Mouse (Mus musculus) erythroblast, embryonic 14.5 days (primary cell): ENCODE results near the gene Pi4k2a. TPM values are rescaled to one million over a fixed set of nuclear protein-coding genes. Genes with fewer than 3 reads are reported as not detected.

ENCODE experiments used
- H3K27me3 ChIP-seq: 2 replicates; pipeline ENCODE4 v1.6.1; 2012; ENCODE audit warnings: inconsistent platforms; ENCODE audit not compliant: control insufficient read depth
- H3K36me3 ChIP-seq: 2 replicates; pipeline ENCODE4 v1.6.1; 2012; ENCODE audit warnings: mild to moderate bottlenecking, inconsistent platforms; ENCODE audit not compliant: control insufficient read depth
- H3K4me1 ChIP-seq: 2 replicates; pipeline ENCODE4 v1.6.1; 2012; ENCODE audit warnings: inconsistent platforms; ENCODE audit not compliant: control insufficient read depth
- H3K4me3 ChIP-seq: replicated peaks from 2 replicates; pipeline ENCODE3; 2012; ENCODE audit warnings: moderate library complexity, mild to moderate bottlenecking, inconsistent platforms
- H3K9me3 ChIP-seq: 2 replicates; pipeline ENCODE4 v1.6.1; 2012; ENCODE audit warnings: low read length, inconsistent platforms, mixed read lengths; ENCODE audit not compliant: control insufficient read depth
- GATA1 ChIP-seq: IDR thresholded peaks from 2 replicates; pipeline ENCODE4 v1.6.1; 2012; ENCODE audit warnings: low read length, inconsistent platforms, mixed read lengths
- TAL1 ChIP-seq: IDR thresholded peaks from 3 replicates; pipeline ENCODE4 v1.6.1; 2012; ENCODE audit warnings: low read length, inconsistent platforms, mixed read lengths
- polyA plus RNA-seq: library from polyadenylated mRNA; stranded (reverse); fragments of >175 nt; gene quantifications from 2 replicates; pipeline ENCODE4 v1.2.3, GENCODE M21; 2012

Pi4k2a gene
- polyA plus RNA-seq, result 1.7 and 1.8 TPM in 2 replicates

- Histone ChIP-seq H3K9me3 (peaks cover 2% of the 10 kb centered on the region; the same call in 1 of the 2 replicates), H3K4me1 (peaks cover 44% of the 10 kb centered on the region)
These were observed at the start of gene Pi4k2a for GRCm38 (mm10) chr19:42089748-42090595. Gene Pi4k2a (plus strand): TSS chr19:42090470.

GRCm38 (mm10) chr19:42043988-42044387 is 46.3 kb upstream of the Pi4k2a start:
- Histone ChIP-seq H3K36me3 (no peaks in the 10 kb centered on the region), H3K27me3 (peaks cover 7% of the 10 kb centered on the region; the same call in 1 of the 2 replicates), H3K4me1 (peaks cover 4% of the 10 kb centered on the region), H3K9me3 (no peaks in the 10 kb centered on the region), H3K4me3 (no peak overlapping the region)
- TF ChIP-seq GATA1, result no peak
- TF ChIP-seq TAL1, result no peak

More at GRCm38 (mm10) chr19:42089748-42090595, at the start of gene Pi4k2a:
- H3K4me3 ChIP-seq, result peak within 1 kb of the TSS; percentile 95
- no peaks in the 10 kb centered on the region for H3K27me3 ChIP-seq
- peaks cover 13% of the 10 kb centered on the region for H3K36me3 ChIP-seq
- TF ChIP-seq TAL1 (no peak), GATA1 (0 out of 2 replicates have a peak, but pooled peaks have one; percentile 9)

GRCm38 (mm10) chr19:42045269-42046102 is 44.8 kb upstream of the Pi4k2a start, which contains the start of gene Hoga1:
Gene Hoga1 (plus strand): TSS chr19:42045610.
- Histone ChIP-seq H3K27me3 (peaks cover 4% of the 10 kb centered on the region; the same call in 1 of the 2 replicates), H3K4me1 (peaks cover 4% of the 10 kb centered on the region), H3K36me3 (no peaks in the 10 kb centered on the region), H3K9me3 (no peaks in the 10 kb centered on the region), H3K4me3 (peak within 1 kb of the TSS; percentile 28)
- TF ChIP-seq GATA1 (no peak), TAL1 (no peak)

DNA sequence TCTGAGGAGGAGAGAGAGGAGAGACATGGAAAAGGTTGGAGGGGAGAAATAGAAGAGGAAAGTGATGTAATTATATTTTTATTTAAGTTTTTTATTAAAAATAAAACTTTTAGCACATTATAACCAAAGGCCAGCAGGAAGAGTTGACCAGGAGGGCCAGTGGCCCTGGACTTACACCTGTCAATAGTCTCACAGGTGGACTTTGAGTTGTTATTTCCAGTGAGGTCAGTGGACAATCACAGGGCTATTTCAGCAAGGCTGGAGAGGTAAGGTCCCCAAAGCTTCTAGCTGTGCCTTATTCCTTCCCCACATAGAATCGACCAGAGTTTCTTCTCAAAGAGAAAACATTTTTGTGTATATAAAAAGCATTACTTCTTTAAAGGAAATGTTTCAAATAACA is 40.0 kb upstream of the Pi4k2a start:
- Histone ChIP-seq H3K27me3 (peaks cover 4% of the 10 kb centered on the region; the same call in 1 of the 2 replicates), H3K9me3 (no peaks in the 10 kb centered on the region), H3K4me1 (peaks cover 3% of the 10 kb centered on the region), H3K4me3 (no peak overlapping the region), H3K36me3 (no peaks in the 10 kb centered on the region; the same call in 1 of the 2 replicates)
- TF ChIP-seq GATA1 (no peak), TAL1 (no peak)

GRCm38 (mm10) chr19:42051351-42051750 is 38.9 kb upstream of the Pi4k2a start:
- TF ChIP-seq TAL1 (no peak), GATA1 (no peak)
- H3K4me3 ChIP-seq, result no peak overlapping the region
- H3K36me3 ChIP-seq, result no peaks in the 10 kb centered on the region; the same call in 1 of the 2 replicates
- 0 out of 2 replicates have a peak, but pooled peaks cover 1% of the 10 kb centered on the region for H3K27me3 ChIP-seq
- H3K4me1 ChIP-seq, result no peaks in the 10 kb centered on the region
- H3K9me3 ChIP-seq, result no peaks in the 10 kb centered on the region

DNA sequence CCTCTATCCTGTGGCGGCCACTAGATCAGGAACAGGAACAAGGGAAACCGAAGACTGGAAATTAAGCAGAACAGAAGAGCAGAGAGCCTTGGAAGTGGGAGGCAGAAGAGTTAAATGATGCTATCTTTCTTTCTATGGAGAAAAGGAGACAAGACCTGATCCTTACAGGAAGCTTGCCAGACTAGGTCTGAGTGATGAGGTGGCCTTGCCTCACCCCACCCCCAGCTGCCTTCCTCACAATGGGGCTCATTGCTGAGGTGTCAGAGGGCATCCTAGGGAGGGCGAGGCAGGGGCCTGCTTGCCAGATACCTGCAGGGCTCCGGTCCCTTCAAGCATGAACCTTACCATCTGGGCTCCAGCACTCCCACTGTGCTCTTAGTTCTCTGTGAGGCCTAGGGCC is 38.3 kb upstream of the Pi4k2a start, which contains the start of gene 4933411K16Rik:
4933411K16Rik (plus strand) TSS at position 301 of the 400 bp plus-strand sequence.
- Histone ChIP-seq H3K36me3 (no peaks in the 10 kb centered on the region; the same call in 1 of the 2 replicates), H3K4me1 (no peaks in the 10 kb centered on the region), H3K27me3 (0 out of 2 replicates have a peak, but pooled peaks cover under 1% of the 10 kb centered on the region), H3K9me3 (no peaks in the 10 kb centered on the region), H3K4me3 (no peak within 1 kb of the TSS)
- TF ChIP-seq GATA1 (no peak), TAL1 (no peak)

DNA sequence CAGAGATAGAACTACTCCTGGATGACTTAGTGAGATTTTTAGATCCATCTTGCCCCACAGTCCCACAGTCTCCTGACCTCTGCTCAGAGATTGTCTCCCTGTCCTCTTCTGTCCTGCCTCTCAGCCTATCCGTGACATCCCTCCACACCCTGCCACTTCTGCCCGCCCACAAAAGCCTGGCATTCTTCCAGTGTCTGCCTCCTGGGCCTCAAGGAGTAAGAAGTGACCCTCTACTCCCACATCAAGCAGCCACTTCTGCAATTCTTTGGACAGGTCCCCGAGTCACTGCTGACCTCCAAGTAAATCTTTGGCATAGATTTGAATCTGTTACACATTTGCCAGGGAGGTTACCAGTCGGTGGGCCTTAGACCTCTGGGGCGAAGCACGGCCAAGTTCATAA is 36.0 kb upstream of the Pi4k2a start:
- Histone ChIP-seq H3K4me3 (no peak overlapping the region), H3K36me3 (no peaks in the 10 kb centered on the region; the same call in 1 of the 2 replicates), H3K27me3 (0 out of 2 replicates have a peak, but pooled peaks cover 2% of the 10 kb centered on the region), H3K9me3 (no peaks in the 10 kb centered on the region), H3K4me1 (no peaks in the 10 kb centered on the region)
- TF ChIP-seq GATA1, result no peak
- TF ChIP-seq TAL1, result no peak

GRCm38 (mm10) chr19:42055881-42056280 is 34.4 kb upstream of the Pi4k2a start:
- H3K36me3 ChIP-seq, result peaks cover 3% of the 10 kb centered on the region; the same call in 1 of the 2 replicates
- no peaks in the 10 kb centered on the region for H3K9me3 ChIP-seq
- peaks cover 2% of the 10 kb centered on the region; the same call in 1 of the 2 replicates for H3K27me3 ChIP-seq
- H3K4me3 ChIP-seq, result no peak overlapping the region
- H3K4me1 ChIP-seq, result no peaks in the 10 kb centered on the region
- TF ChIP-seq GATA1, result no peak
- no peak for TF ChIP-seq TAL1
